Mouse (Mus musculus) olfactory bulb, adult 2 months (tissue): Measurements from ENCODE around the gene Gtf3c1.
"Not testable (repeated sequence)": the region's sequence is repeated elsewhere in the genome, so short reads cannot be mapped to it uniquely, and the experiment has no call there.

Experiments
- CTCF ChIP-seq: fragments of 200-500 bp; IDR thresholded peaks from 2 replicates; pipeline ENCODE4 v1.5.1; 2012; ENCODE audit warnings: low read depth, mild to moderate bottlenecking, low read length, moderate library complexity; ENCODE audit not compliant: insufficient read depth
- POLR2A ChIP-seq: fragments of 200-500 bp; IDR thresholded peaks from 2 replicates; pipeline ENCODE4 v1.6.1; 2012; ENCODE audit warnings: mild to moderate bottlenecking, low read depth, low read length, moderate library complexity; ENCODE audit not compliant: insufficient read depth

- not testable (repeated sequence) for TF ChIP-seq CTCF, POLR2A
These were observed 6.0 kb upstream of the Gtf3c1 start for GRCm38 (mm10) chr7:125713542-125714055.
